Mouse (Mus musculus): ENCODE measurements around the gene Nxnl1.

DNA sequence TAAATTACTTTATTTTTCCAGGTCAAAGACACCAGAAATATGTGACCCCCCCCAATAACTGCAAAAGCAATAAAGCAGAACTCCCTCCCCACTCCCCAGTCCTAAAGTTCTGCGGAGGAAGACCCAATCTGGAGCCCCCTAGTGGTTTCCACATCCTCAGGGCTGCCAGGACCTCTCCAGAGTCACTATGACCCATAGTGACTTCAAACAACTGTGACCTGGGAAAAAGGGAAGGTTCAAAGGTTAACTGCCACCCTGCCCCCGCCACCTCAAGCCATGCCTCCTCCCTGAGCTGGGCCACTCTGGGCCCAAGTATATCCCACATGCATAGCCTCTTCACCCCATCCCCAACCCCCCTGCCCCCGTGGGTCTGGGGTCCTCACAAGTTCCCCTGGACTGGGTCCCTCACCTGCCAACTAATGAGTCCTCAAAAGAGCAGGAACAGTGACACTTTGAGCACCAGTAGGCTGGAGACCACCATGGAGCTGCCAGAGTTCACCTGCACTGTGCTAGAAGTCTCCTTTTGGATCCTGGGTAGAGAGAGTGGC, 32.1 kb downstream of the Nxnl1 start:
- TF ChIP-seq POLR2A (IDR thresholded peaks at IDR 0.05; ENCODE audit: borderline replicate concordance, control insufficient read depth, low read depth, low read length) (no peak), CTCF (IDR thresholded peaks at IDR 0.05; ENCODE audit: control insufficient read depth, insufficient read depth, low read length) (no peak)

All from bone marrow, adult 2 months (tissue).